Mouse (Mus musculus): ENCODE results near the gene A530032D15Rik. TPM values are rescaled to one million over a fixed set of nuclear protein-coding genes. Genes with fewer than 3 reads are reported as not detected.
"Not testable (repeated sequence)": the region's sequence is repeated elsewhere in the genome, so short reads cannot be mapped to it uniquely, and the experiment has no call there.

The A530032D15Rik gene
- polyA plus RNA-seq, 1 experiment from 2014 or later: not detected

- H3K4me1 ChIP-seq (ENCODE audit: control insufficient read depth, insufficient read depth, low read length); H3K36me3 ChIP-seq (replicated peaks; ENCODE audit: control insufficient read depth, insufficient read depth, low read depth, low read length); H3K9me3 ChIP-seq (replicated peaks; ENCODE audit: control insufficient read depth, low read length); H3K27me3 ChIP-seq (ENCODE audit: control insufficient read depth, insufficient read depth, low read length); DNase-seq (ENCODE audit: low spot score); ATAC-seq (replicated peaks; ENCODE audit: insufficient number of reproducible peaks, low FRiP score, low TSS enrichment, low read depth); H3K27ac ChIP-seq (replicated peaks; ENCODE audit: low read depth, low read length); H3K9ac ChIP-seq (replicated peaks; ENCODE audit: low read length); H3K4me2 ChIP-seq (ENCODE audit: low read depth, low read length); H3K4me3 ChIP-seq (ENCODE audit: low read depth, low read length): not testable (repeated sequence)
- 82% methylated on average over 5 of the region's 7 CpGs for WGBS
Observed at GRCm38 (mm10) chr1:85099081-85099480, 10.6 kb downstream of the A530032D15Rik start.

- H3K4me2 ChIP-seq (ENCODE audit: low read depth, low read length); H3K9me3 ChIP-seq (replicated peaks; ENCODE audit: control insufficient read depth, low read length); H3K27me3 ChIP-seq (ENCODE audit: control insufficient read depth, insufficient read depth, low read length); H3K9ac ChIP-seq (replicated peaks; ENCODE audit: low read length); H3K4me1 ChIP-seq (ENCODE audit: control insufficient read depth, insufficient read depth, low read length); H3K27ac ChIP-seq (replicated peaks; ENCODE audit: low read depth, low read length); ATAC-seq (replicated peaks; ENCODE audit: insufficient number of reproducible peaks, low FRiP score, low TSS enrichment, low read depth); H3K36me3 ChIP-seq (replicated peaks; ENCODE audit: control insufficient read depth, insufficient read depth, low read depth, low read length); DNase-seq (ENCODE audit: low spot score); H3K4me3 ChIP-seq (ENCODE audit: low read depth, low read length): not testable (repeated sequence)
- 82% methylated on average over 6 of the region's 7 CpGs for whole genome bisulfite sequencing
Observed at GRCm38 (mm10) chr1:85093011-85093572, 16.6 kb downstream of the A530032D15Rik start.

- H3K36me3 ChIP-seq (replicated peaks; ENCODE audit: control insufficient read depth, insufficient read depth, low read depth, low read length); H3K27ac ChIP-seq (replicated peaks; ENCODE audit: low read depth, low read length); ATAC-seq (replicated peaks; ENCODE audit: insufficient number of reproducible peaks, low FRiP score, low TSS enrichment, low read depth); DNase-seq (ENCODE audit: low spot score); H3K27me3 ChIP-seq (ENCODE audit: control insufficient read depth, insufficient read depth, low read length); H3K4me2 ChIP-seq (ENCODE audit: low read depth, low read length); H3K4me3 ChIP-seq (ENCODE audit: low read depth, low read length); H3K9ac ChIP-seq (replicated peaks; ENCODE audit: low read length); H3K4me1 ChIP-seq (ENCODE audit: control insufficient read depth, insufficient read depth, low read length); H3K9me3 ChIP-seq (replicated peaks; ENCODE audit: control insufficient read depth, low read length): not testable (repeated sequence)
- 54% methylated on average over 1 of the region's 3 CpGs for WGBS
Observed at GRCm38 (mm10) chr1:85092169-85092568, 17.5 kb downstream of the A530032D15Rik start.

GRCm38 (mm10) chr1:85086211-85086610 is 23.4 kb downstream of the A530032D15Rik start:
- H3K9me3 ChIP-seq (replicated peaks; ENCODE audit: control insufficient read depth, low read length); H3K4me2 ChIP-seq (ENCODE audit: low read depth, low read length); H3K4me3 ChIP-seq (ENCODE audit: low read depth, low read length); ATAC-seq (replicated peaks; ENCODE audit: insufficient number of reproducible peaks, low FRiP score, low TSS enrichment, low read depth); H3K27me3 ChIP-seq (ENCODE audit: control insufficient read depth, insufficient read depth, low read length); H3K36me3 ChIP-seq (replicated peaks; ENCODE audit: control insufficient read depth, insufficient read depth, low read depth, low read length); H3K9ac ChIP-seq (replicated peaks; ENCODE audit: low read length); H3K27ac ChIP-seq (replicated peaks; ENCODE audit: low read depth, low read length); DNase-seq (ENCODE audit: low spot score); H3K4me1 ChIP-seq (ENCODE audit: control insufficient read depth, insufficient read depth, low read length): not testable (repeated sequence)
- 93% methylated on average over 1 of the region's 1 CpGs for WGBS

GRCm38 (mm10) chr1:85084803-85085202 is 24.9 kb downstream of the A530032D15Rik start:
- not testable (repeated sequence) for H3K36me3 ChIP-seq (replicated peaks; ENCODE audit: control insufficient read depth, insufficient read depth, low read depth, low read length); H3K27me3 ChIP-seq (ENCODE audit: control insufficient read depth, insufficient read depth, low read length); H3K9ac ChIP-seq (replicated peaks; ENCODE audit: low read length); H3K9me3 ChIP-seq (replicated peaks; ENCODE audit: control insufficient read depth, low read length); H3K27ac ChIP-seq (replicated peaks; ENCODE audit: low read depth, low read length); H3K4me3 ChIP-seq (ENCODE audit: low read depth, low read length); H3K4me1 ChIP-seq (ENCODE audit: control insufficient read depth, insufficient read depth, low read length); ATAC-seq (replicated peaks; ENCODE audit: insufficient number of reproducible peaks, low FRiP score, low TSS enrichment, low read depth); DNase-seq (ENCODE audit: low spot score); H3K4me2 ChIP-seq (ENCODE audit: low read depth, low read length)
- WGBS: 55% methylated on average over 3 of the region's 3 CpGs

GRCm38 (mm10) chr1:85073099-85073498 is 36.6 kb downstream of the A530032D15Rik start:
- H3K27ac ChIP-seq (replicated peaks; ENCODE audit: low read depth, low read length); H3K4me3 ChIP-seq (ENCODE audit: low read depth, low read length); H3K9me3 ChIP-seq (replicated peaks; ENCODE audit: control insufficient read depth, low read length); H3K27me3 ChIP-seq (ENCODE audit: control insufficient read depth, insufficient read depth, low read length); DNase-seq (ENCODE audit: low spot score); ATAC-seq (replicated peaks; ENCODE audit: insufficient number of reproducible peaks, low FRiP score, low TSS enrichment, low read depth); H3K36me3 ChIP-seq (replicated peaks; ENCODE audit: control insufficient read depth, insufficient read depth, low read depth, low read length); H3K9ac ChIP-seq (replicated peaks; ENCODE audit: low read length); H3K4me2 ChIP-seq (ENCODE audit: low read depth, low read length); H3K4me1 ChIP-seq (ENCODE audit: control insufficient read depth, insufficient read depth, low read length): not testable (repeated sequence)
- WGBS: 64% methylated on average over 3 of the region's 3 CpGs

- not testable (repeated sequence) for H3K4me2 ChIP-seq (ENCODE audit: low read depth, low read length); H3K27me3 ChIP-seq (ENCODE audit: control insufficient read depth, insufficient read depth, low read length); DNase-seq (ENCODE audit: low spot score); H3K4me3 ChIP-seq (ENCODE audit: low read depth, low read length); ATAC-seq (replicated peaks; ENCODE audit: insufficient number of reproducible peaks, low FRiP score, low TSS enrichment, low read depth); H3K36me3 ChIP-seq (replicated peaks; ENCODE audit: control insufficient read depth, insufficient read depth, low read depth, low read length); H3K9ac ChIP-seq (replicated peaks; ENCODE audit: low read length); H3K9me3 ChIP-seq (replicated peaks; ENCODE audit: control insufficient read depth, low read length); H3K27ac ChIP-seq (replicated peaks; ENCODE audit: low read depth, low read length); H3K4me1 ChIP-seq (ENCODE audit: control insufficient read depth, insufficient read depth, low read length)
- WGBS: 65% methylated on average over 3 of the region's 3 CpGs
Observed at GRCm38 (mm10) chr1:85071690-85072089, 38.0 kb downstream of the A530032D15Rik start.

GRCm38 (mm10) chr1:85035801-85036200 is 73.9 kb downstream of the A530032D15Rik start:
- H3K4me1 ChIP-seq (ENCODE audit: control insufficient read depth, insufficient read depth, low read length); H3K9me3 ChIP-seq (replicated peaks; ENCODE audit: control insufficient read depth, low read length); H3K27me3 ChIP-seq (ENCODE audit: control insufficient read depth, insufficient read depth, low read length); ATAC-seq (replicated peaks; ENCODE audit: insufficient number of reproducible peaks, low FRiP score, low TSS enrichment, low read depth); H3K9ac ChIP-seq (replicated peaks; ENCODE audit: low read length); H3K4me2 ChIP-seq (ENCODE audit: low read depth, low read length); H3K36me3 ChIP-seq (replicated peaks; ENCODE audit: control insufficient read depth, insufficient read depth, low read depth, low read length); H3K4me3 ChIP-seq (ENCODE audit: low read depth, low read length); H3K27ac ChIP-seq (replicated peaks; ENCODE audit: low read depth, low read length); DNase-seq (ENCODE audit: low spot score): not testable (repeated sequence)
- 76% methylated on average over 4 of the region's 6 CpGs for WGBS

Data from embryonic facial prominence, embryonic 11.5 days (tissue).